Mouse (Mus musculus): Measurements from ENCODE around the gene Fkbp11. TPM values are rescaled to one million over a fixed set of nuclear protein-coding genes. Genes with fewer than 3 reads are reported as not detected.
A peak's percentile ranks its signal among the peaks of the same experiment; 100 is the strongest.

The Fkbp11 gene
- polyA plus RNA-seq, 1 experiment from 2014 or later = 24.3 TPM

- Histone ChIP-seq H3K4me2 (ENCODE audit: low read depth, severe bottlenecking) (no peak overlapping the region), H3K4me3 (ENCODE audit: low read depth, low read length) (no peak overlapping the region), H3K9me3 (ENCODE audit: control insufficient read depth, low read length) (no peaks in the 10 kb centered on the region), H3K27ac (replicated peaks; ENCODE audit: low read depth, low read length) (no peak overlapping the region), H3K36me3 (ENCODE audit: control insufficient read depth, insufficient read depth, low read length) (peaks cover 6% of the 10 kb centered on the region; the same call in 1 of the 2 replicates), H3K27me3 (ENCODE audit: control insufficient read depth, insufficient read depth, low read length) (no peaks in the 10 kb centered on the region), H3K4me1 (ENCODE audit: control insufficient read depth, insufficient read depth, low read length) (peaks cover 5% of the 10 kb centered on the region; the same call in 1 of the 2 replicates), H3K9ac (ENCODE audit: low read length) (no peak overlapping the region)
- ATAC-seq (ENCODE audit: insufficient number of reproducible peaks, low FRiP score, low TSS enrichment, low read depth) (no peak), DNase-seq (ENCODE audit: low spot score) (no peak)
- 91% methylated on average over 5 of the region's 5 CpGs for whole genome bisulfite sequencing
Observed at GRCm38 (mm10) chr15:98733976-98734566, 6.1 kb upstream of the Fkbp11 start.

- WGBS = 82% methylated on average over 6 of the region's 6 CpGs
- H3K27ac ChIP-seq (replicated peaks; ENCODE audit: low read depth, low read length) = no peak overlapping the region
- H3K4me2 ChIP-seq (ENCODE audit: low read depth, severe bottlenecking) = no peak overlapping the region
- H3K9ac ChIP-seq (ENCODE audit: low read length) = no peak overlapping the region
- ATAC-seq (ENCODE audit: insufficient number of reproducible peaks, low FRiP score, low TSS enrichment, low read depth) (no peak), DNase-seq (ENCODE audit: low spot score) (no peak)
- H3K4me1 ChIP-seq (ENCODE audit: control insufficient read depth, insufficient read depth, low read length) = peaks cover 10% of the 10 kb centered on the region
- no peaks in the 10 kb centered on the region for H3K9me3 ChIP-seq (ENCODE audit: control insufficient read depth, low read length)
- no peak overlapping the region for H3K4me3 ChIP-seq (ENCODE audit: low read depth, low read length)
- no peaks in the 10 kb centered on the region for H3K27me3 ChIP-seq (ENCODE audit: control insufficient read depth, insufficient read depth, low read length)
- H3K36me3 ChIP-seq (ENCODE audit: control insufficient read depth, insufficient read depth, low read length) = peaks cover 5% of the 10 kb centered on the region; the same call in 1 of the 2 replicates
Observed at GRCm38 (mm10) chr15:98733370-98733769, 5.4 kb upstream of the Fkbp11 start.

GRCm38 (mm10) chr15:98732006-98732531 lies 4.1 kb upstream of the Fkbp11 start:
- H3K9ac ChIP-seq (ENCODE audit: low read length) = no peak overlapping the region
- 64% methylated on average over 8 of the region's 8 CpGs for WGBS
- peaks cover 15% of the 10 kb centered on the region for H3K4me1 ChIP-seq (ENCODE audit: control insufficient read depth, insufficient read depth, low read length)
- H3K27ac ChIP-seq (replicated peaks; ENCODE audit: low read depth, low read length) = no peak overlapping the region
- H3K27me3 ChIP-seq (ENCODE audit: control insufficient read depth, insufficient read depth, low read length) = no peaks in the 10 kb centered on the region
- DNase-seq (ENCODE audit: low spot score) (no peak), ATAC-seq (ENCODE audit: insufficient number of reproducible peaks, low FRiP score, low TSS enrichment, low read depth) (no peak)
- H3K9me3 ChIP-seq (ENCODE audit: control insufficient read depth, low read length) = no peaks in the 10 kb centered on the region
- peaks cover 5% of the 10 kb centered on the region; the same call in 1 of the 2 replicates for H3K36me3 ChIP-seq (ENCODE audit: control insufficient read depth, insufficient read depth, low read length)
- H3K4me3 ChIP-seq (ENCODE audit: low read depth, low read length) = no peak overlapping the region
- H3K4me2 ChIP-seq (ENCODE audit: low read depth, severe bottlenecking) = no peak overlapping the region

GRCm38 (mm10) chr15:98730790-98731189 lies 2.8 kb upstream of the Fkbp11 start:
- no peak overlapping the region for H3K4me2 ChIP-seq (ENCODE audit: low read depth, severe bottlenecking)
- H3K4me3 ChIP-seq (ENCODE audit: low read depth, low read length) = no peak overlapping the region
- no peaks in the 10 kb centered on the region for H3K27me3 ChIP-seq (ENCODE audit: control insufficient read depth, insufficient read depth, low read length)
- ATAC-seq (ENCODE audit: insufficient number of reproducible peaks, low FRiP score, low TSS enrichment, low read depth) (no peak), DNase-seq (ENCODE audit: low spot score) (no peak)
- WGBS = 84% methylated on average over 6 of the region's 6 CpGs
- no peak overlapping the region for H3K27ac ChIP-seq (replicated peaks; ENCODE audit: low read depth, low read length)
- peaks cover under 1% of the 10 kb centered on the region; the same call in 1 of the 2 replicates for H3K36me3 ChIP-seq (ENCODE audit: control insufficient read depth, insufficient read depth, low read length)
- H3K9me3 ChIP-seq (ENCODE audit: control insufficient read depth, low read length) = no peaks in the 10 kb centered on the region
- H3K4me1 ChIP-seq (ENCODE audit: control insufficient read depth, insufficient read depth, low read length) = peaks cover 20% of the 10 kb centered on the region
- no peak overlapping the region for H3K9ac ChIP-seq (ENCODE audit: low read length)

GRCm38 (mm10) chr15:98729791-98730545 lies 2.0 kb upstream of the Fkbp11 start:
- Histone ChIP-seq H3K27me3 (ENCODE audit: control insufficient read depth, insufficient read depth, low read length) (no peaks in the 10 kb centered on the region), H3K4me1 (ENCODE audit: control insufficient read depth, insufficient read depth, low read length) (peaks cover 20% of the 10 kb centered on the region), H3K4me2 (ENCODE audit: low read depth, severe bottlenecking) (no peak overlapping the region), H3K27ac (replicated peaks; ENCODE audit: low read depth, low read length) (no peak overlapping the region), H3K9ac (ENCODE audit: low read length) (no peak overlapping the region), H3K36me3 (ENCODE audit: control insufficient read depth, insufficient read depth, low read length) (no peaks in the 10 kb centered on the region), H3K9me3 (ENCODE audit: control insufficient read depth, low read length) (no peaks in the 10 kb centered on the region), H3K4me3 (ENCODE audit: low read depth, low read length) (no peak overlapping the region)
- ATAC-seq (ENCODE audit: insufficient number of reproducible peaks, low FRiP score, low TSS enrichment, low read depth) (no peak), DNase-seq (ENCODE audit: low spot score) (no peak)
- 71% methylated on average over 7 of the region's 7 CpGs for WGBS

GRCm38 (mm10) chr15:98728366-98728765 lies 368 bp upstream of the Fkbp11 start:
- no peaks in the 10 kb centered on the region for H3K27me3 ChIP-seq (ENCODE audit: control insufficient read depth, insufficient read depth, low read length)
- no peak overlapping the region for H3K9ac ChIP-seq (ENCODE audit: low read length)
- ATAC-seq (ENCODE audit: insufficient number of reproducible peaks, low FRiP score, low TSS enrichment, low read depth) (no peak), DNase-seq (ENCODE audit: low spot score) (no peak)
- H3K4me1 ChIP-seq (ENCODE audit: control insufficient read depth, insufficient read depth, low read length) = peaks cover 26% of the 10 kb centered on the region
- no peaks in the 10 kb centered on the region for H3K36me3 ChIP-seq (ENCODE audit: control insufficient read depth, insufficient read depth, low read length)
- peak overlapping the region; percentile 49 for H3K4me3 ChIP-seq (ENCODE audit: low read depth, low read length)
- H3K4me2 ChIP-seq (ENCODE audit: low read depth, severe bottlenecking) = peak overlapping the region; percentile 95; the same call in 1 of the 2 replicates
- H3K27ac ChIP-seq (replicated peaks; ENCODE audit: low read depth, low read length) = no peak overlapping the region
- no peaks in the 10 kb centered on the region for H3K9me3 ChIP-seq (ENCODE audit: control insufficient read depth, low read length)
- WGBS = 39% methylated on average over 9 of the region's 9 CpGs

GRCm38 (mm10) chr15:98726746-98727145 lies 1.3 kb downstream of the Fkbp11 start:
- 41% methylated on average over 7 of the region's 7 CpGs for WGBS
- Histone ChIP-seq H3K27ac (replicated peaks; ENCODE audit: low read depth, low read length) (no peak overlapping the region), H3K4me2 (ENCODE audit: low read depth, severe bottlenecking) (peak overlapping the region; percentile 95), H3K36me3 (ENCODE audit: control insufficient read depth, insufficient read depth, low read length) (no peaks in the 10 kb centered on the region), H3K9ac (ENCODE audit: low read length) (no peak overlapping the region; the same call in 1 of the 2 replicates), H3K4me3 (ENCODE audit: low read depth, low read length) (peak overlapping the region; percentile 49), H3K27me3 (ENCODE audit: control insufficient read depth, insufficient read depth, low read length) (no peaks in the 10 kb centered on the region), H3K9me3 (ENCODE audit: control insufficient read depth, low read length) (no peaks in the 10 kb centered on the region), H3K4me1 (ENCODE audit: control insufficient read depth, insufficient read depth, low read length) (peaks cover 30% of the 10 kb centered on the region)
- DNase-seq (ENCODE audit: low spot score) (no peak), ATAC-seq (ENCODE audit: insufficient number of reproducible peaks, low FRiP score, low TSS enrichment, low read depth) (no peak)

- ATAC-seq (ENCODE audit: insufficient number of reproducible peaks, low FRiP score, low TSS enrichment, low read depth) (no peak), DNase-seq (ENCODE audit: low spot score) (no peak)
- Histone ChIP-seq H3K4me2 (ENCODE audit: low read depth, severe bottlenecking) (no peak overlapping the region), H3K9me3 (ENCODE audit: control insufficient read depth, low read length) (no peaks in the 10 kb centered on the region), H3K27ac (replicated peaks; ENCODE audit: low read depth, low read length) (no peak overlapping the region), H3K27me3 (ENCODE audit: control insufficient read depth, insufficient read depth, low read length) (no peaks in the 10 kb centered on the region), H3K4me1 (ENCODE audit: control insufficient read depth, insufficient read depth, low read length) (peaks cover 30% of the 10 kb centered on the region), H3K9ac (ENCODE audit: low read length) (no peak overlapping the region), H3K36me3 (ENCODE audit: control insufficient read depth, insufficient read depth, low read length) (no peaks in the 10 kb centered on the region), H3K4me3 (ENCODE audit: low read depth, low read length) (no peak overlapping the region)
- 81% methylated on average over 4 of the region's 4 CpGs for WGBS
Observed at GRCm38 (mm10) chr15:98726079-98726478, 1.9 kb downstream of the Fkbp11 start.

All from limb, embryonic 11.5 days (tissue).